Mouse (Mus musculus): ENCODE measurements at regions not wholly inside any gene's neighbourhood (a gene's known extent, or its start where the extent isn't known, plus 50 kb on each side); places are given as distances from the start of the nearest gene placed in this dataset.

DNA sequence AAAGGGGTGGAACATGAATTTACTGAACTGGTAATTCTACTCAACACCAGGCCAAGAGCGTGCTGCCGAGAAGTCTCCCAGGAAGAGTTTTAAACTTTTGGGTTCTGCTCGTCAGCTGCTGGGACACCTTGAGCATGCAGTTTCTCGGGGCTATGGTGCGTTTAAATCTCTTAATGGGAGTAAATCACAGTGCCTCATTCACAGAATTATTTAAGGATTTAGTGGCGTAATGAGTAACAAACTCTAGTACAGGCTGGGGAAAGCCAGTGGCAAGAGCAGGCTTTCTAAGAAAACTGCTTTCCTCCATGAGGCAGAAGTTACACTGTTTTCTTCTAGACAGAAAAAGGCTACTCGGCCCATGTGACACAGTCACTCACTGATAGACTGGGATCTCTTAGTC is 173.1 kb upstream of the Rpl34 start:
- TF ChIP-seq CTCF (IDR thresholded peaks at IDR 0.05) (no peak), POLR2A (IDR thresholded peaks at IDR 0.05; ENCODE audit: insufficient read depth, low read depth, low read length) (no peak), EP300 (IDR thresholded peaks at IDR 0.05; ENCODE audit: insufficient read depth, low read depth, low read length) (no peak)

Measured in heart, adult 2 months (tissue).